Mouse (Mus musculus): Measurements from ENCODE around the gene Frem1. TPM values are rescaled to one million over a fixed set of nuclear protein-coding genes. Genes with fewer than 3 reads are reported as not detected.

Frem1 gene
- polyA plus RNA-seq, 1 experiment from 2014 or later = 14.3 TPM

GRCm38 (mm10) chr4:82930079-82930478 lies 122.1 kb downstream of the Frem1 start:
- Histone ChIP-seq H3K36me3 (ENCODE audit: insufficient read depth, low read length) (no peaks in the 10 kb centered on the region), H3K9me3 (ENCODE audit: low read length) (no peaks in the 10 kb centered on the region), H3K9ac (replicated peaks; ENCODE audit: low read depth) (no peak overlapping the region), H3K27me3 (replicated peaks; ENCODE audit: insufficient read depth, low read length) (no peaks in the 10 kb centered on the region), H3K4me1 (ENCODE audit: insufficient read depth, low read depth, low read length) (no peaks in the 10 kb centered on the region), H3K4me3 (ENCODE audit: low read depth, low read length) (no peak overlapping the region), H3K27ac (ENCODE audit: low read length) (no peak overlapping the region), H3K4me2 (replicated peaks; ENCODE audit: low read depth, low read length) (peak overlapping the region; percentile 32; the same call in 1 of the 2 replicates)
- DNase-seq (ENCODE audit: low spot score) = peak; percentile 36
- ATAC-seq = peak; percentile 37; the same call in 1 of the 2 replicates
- 48% methylated on average over 5 of the region's 5 CpGs for WGBS
- TF ChIP-seq CTCF (IDR thresholded peaks at IDR 0.05) = no peak
- TF ChIP-seq EP300 (IDR thresholded peaks at IDR 0.05) = no peak

GRCm38 (mm10) chr4:82921962-82922361 lies 130.2 kb downstream of the Frem1 start:
- Histone ChIP-seq H3K4me2 (replicated peaks; ENCODE audit: low read depth, low read length) (no peak overlapping the region), H3K4me3 (ENCODE audit: low read depth, low read length) (no peak overlapping the region), H3K9me3 (ENCODE audit: low read length) (no peaks in the 10 kb centered on the region), H3K27me3 (replicated peaks; ENCODE audit: insufficient read depth, low read length) (no peaks in the 10 kb centered on the region), H3K27ac (ENCODE audit: low read length) (no peak overlapping the region), H3K4me1 (ENCODE audit: insufficient read depth, low read depth, low read length) (no peaks in the 10 kb centered on the region), H3K36me3 (ENCODE audit: insufficient read depth, low read length) (no peaks in the 10 kb centered on the region), H3K9ac (replicated peaks; ENCODE audit: low read depth) (no peak overlapping the region)
- TF ChIP-seq EP300 (IDR thresholded peaks at IDR 0.05) = no peak
- no peak for TF ChIP-seq CTCF (IDR thresholded peaks at IDR 0.05)
- 35% methylated on average over 4 of the region's 4 CpGs for WGBS
- DNase-seq (ENCODE audit: low spot score) (peak; percentile 33), ATAC-seq (no peak)

- WGBS = 60% methylated on average over 2 of the region's 2 CpGs
- H3K27ac ChIP-seq (ENCODE audit: low read length) = no peak overlapping the region
- DNase-seq (ENCODE audit: low spot score) (no peak), ATAC-seq (no peak)
- no peak for TF ChIP-seq EP300 (IDR thresholded peaks at IDR 0.05)
- no peak for TF ChIP-seq CTCF (IDR thresholded peaks at IDR 0.05)
- no peaks in the 10 kb centered on the region for H3K36me3 ChIP-seq (ENCODE audit: insufficient read depth, low read length)
- H3K27me3 ChIP-seq (replicated peaks; ENCODE audit: insufficient read depth, low read length) = no peaks in the 10 kb centered on the region
- H3K4me2 ChIP-seq (replicated peaks; ENCODE audit: low read depth, low read length) = no peak overlapping the region
- no peak overlapping the region for H3K4me3 ChIP-seq (ENCODE audit: low read depth, low read length)
- H3K9ac ChIP-seq (replicated peaks; ENCODE audit: low read depth) = no peak overlapping the region
- H3K4me1 ChIP-seq (ENCODE audit: insufficient read depth, low read depth, low read length) = no peaks in the 10 kb centered on the region
- no peaks in the 10 kb centered on the region for H3K9me3 ChIP-seq (ENCODE audit: low read length)
Measured at GRCm38 (mm10) chr4:82918625-82919024, 133.5 kb downstream of the Frem1 start.

- Histone ChIP-seq H3K36me3 (ENCODE audit: insufficient read depth, low read length) (no peaks in the 10 kb centered on the region), H3K9ac (replicated peaks; ENCODE audit: low read depth) (no peak overlapping the region), H3K27me3 (replicated peaks; ENCODE audit: insufficient read depth, low read length) (no peaks in the 10 kb centered on the region), H3K4me1 (ENCODE audit: insufficient read depth, low read depth, low read length) (no peaks in the 10 kb centered on the region), H3K4me2 (replicated peaks; ENCODE audit: low read depth, low read length) (no peak overlapping the region), H3K4me3 (ENCODE audit: low read depth, low read length) (no peak overlapping the region), H3K27ac (ENCODE audit: low read length) (0 out of 2 replicates have a peak overlapping the region, but pooled peaks have one; percentile 64), H3K9me3 (ENCODE audit: low read length) (no peaks in the 10 kb centered on the region)
- no peak for DNase-seq (ENCODE audit: low spot score)
- ATAC-seq = no peak
- WGBS = 49% methylated on average over 5 of the region's 5 CpGs
- TF ChIP-seq EP300 (IDR thresholded peaks at IDR 0.05) (no peak), CTCF (IDR thresholded peaks at IDR 0.05) (no peak)
Measured at GRCm38 (mm10) chr4:82916678-82917050, 135.5 kb downstream of the Frem1 start.

GRCm38 (mm10) chr4:82916003-82916677 lies 136.0 kb downstream of the Frem1 start:
- ATAC-seq = peak; percentile 53
- Histone ChIP-seq H3K27ac (ENCODE audit: low read length) (peak overlapping the region; percentile 64), H3K9ac (replicated peaks; ENCODE audit: low read depth) (no peak overlapping the region), H3K4me3 (ENCODE audit: low read depth, low read length) (no peak overlapping the region), H3K4me1 (ENCODE audit: insufficient read depth, low read depth, low read length) (no peaks in the 10 kb centered on the region), H3K27me3 (replicated peaks; ENCODE audit: insufficient read depth, low read length) (no peaks in the 10 kb centered on the region), H3K9me3 (ENCODE audit: low read length) (no peaks in the 10 kb centered on the region), H3K36me3 (ENCODE audit: insufficient read depth, low read length) (no peaks in the 10 kb centered on the region), H3K4me2 (replicated peaks; ENCODE audit: low read depth, low read length) (peak overlapping the region; percentile 29)
- TF ChIP-seq EP300 (IDR thresholded peaks at IDR 0.05) (no peak), CTCF (IDR thresholded peaks at IDR 0.05) (no peak)
- no peak for DNase-seq (ENCODE audit: low spot score)
- WGBS = 35% methylated on average over 14 of the region's 14 CpGs

- peak; percentile 87 for ATAC-seq
- H3K4me1 ChIP-seq (ENCODE audit: insufficient read depth, low read depth, low read length) = no peaks in the 10 kb centered on the region
- H3K27me3 ChIP-seq (replicated peaks; ENCODE audit: insufficient read depth, low read length) = no peaks in the 10 kb centered on the region
- peak; percentile 85 for TF ChIP-seq EP300 (IDR thresholded peaks at IDR 0.05)
- TF ChIP-seq CTCF (IDR thresholded peaks at IDR 0.05) = no peak
- peak; percentile 78 for DNase-seq (ENCODE audit: low spot score)
- H3K9ac ChIP-seq (replicated peaks; ENCODE audit: low read depth) = no peak overlapping the region
- H3K9me3 ChIP-seq (ENCODE audit: low read length) = no peaks in the 10 kb centered on the region
- H3K36me3 ChIP-seq (ENCODE audit: insufficient read depth, low read length) = no peaks in the 10 kb centered on the region
- peak overlapping the region; percentile 64 for H3K27ac ChIP-seq (ENCODE audit: low read length)
- WGBS = 25% methylated on average over 7 of the region's 7 CpGs
- peak overlapping the region; percentile 29 for H3K4me2 ChIP-seq (replicated peaks; ENCODE audit: low read depth, low read length)
- H3K4me3 ChIP-seq (ENCODE audit: low read depth, low read length) = no peak overlapping the region
Measured at GRCm38 (mm10) chr4:82915576-82915975, 136.6 kb downstream of the Frem1 start.

All from lung, postnatal 0 days (tissue).